Comparison of ENCODE assay signal across 13 mouse cellular contexts in genomic region chr11:20204321-20204720, GRCm38 (mm10). TPM values are rescaled to one million over a fixed set of nuclear protein-coding genes. Genes with fewer than 3 reads are reported as not detected.
A peak's percentile ranks its signal among the peaks of the same experiment; 100 is the strongest.
DNase-seq lines count a peak whose midpoint lies in the region; ATAC-seq lines count a peak whose summit lies in the region.
"Had no signal": no experiment of that assay in that cellular context is flagged by ENCODE, and none has a peak within 500 bp of the region (broad histone marks: within the 10 kb centered on the region; RNA-seq: fewer than 3 reads in every experiment).

No protein-coding gene starts in this region.

- peak overlapping the region; percentile 78 for H3K4me2 ChIP-seq in heart, embryonic 13.5 days
- 0 out of 2 replicates have a peak overlapping the region, but pooled peaks have one; percentile 66 for H3K4me2 ChIP-seq in intestine, embryonic 15.5 days (replicated peaks)
- 0 out of 2 replicates have a peak overlapping the region, but pooled peaks have one; percentile 12 for H3K4me2 ChIP-seq in stomach, embryonic 14.5 days (replicated peaks; ENCODE audit: low read depth, low read length)
- H3K4me2 ChIP-seq: embryonic facial prominence, embryonic 12.5 days; limb, embryonic 12.5 days had no signal

- H3K9me3 ChIP-seq in heart, embryonic 13.5 days, result no peaks in the 10 kb centered on the region
- no peaks in the 10 kb centered on the region for H3K9me3 ChIP-seq in megakaryocyte, embryonic 14.5 days
- H3K9me3 ChIP-seq in intestine, embryonic 15.5 days, result no peaks in the 10 kb centered on the region
- H3K9me3 ChIP-seq in stomach, embryonic 14.5 days (ENCODE audit: control insufficient read depth, low read depth, low read length), result no peaks in the 10 kb centered on the region
- H3K9me3 ChIP-seq: embryonic facial prominence, embryonic 12.5 days; limb, embryonic 12.5 days had no signal

- H3K4me3 ChIP-seq in heart, embryonic 13.5 days, result peak overlapping the region; percentile 1
- H3K4me3 ChIP-seq in megakaryocyte, embryonic 14.5 days (replicated peaks), result peak overlapping the region; percentile 82
- no peak overlapping the region for H3K4me3 ChIP-seq in intestine, embryonic 15.5 days (replicated peaks)
- no peak overlapping the region for H3K4me3 ChIP-seq in stomach, embryonic 14.5 days (ENCODE audit: low read depth, low read length)
- H3K4me3 ChIP-seq: embryonic facial prominence, embryonic 12.5 days; limb, embryonic 12.5 days had no signal

- H3K36me3 ChIP-seq in heart, embryonic 13.5 days, result peaks cover 3% of the 10 kb centered on the region; the same call in 1 of the 2 replicates
- H3K36me3 ChIP-seq in megakaryocyte, embryonic 14.5 days (replicated peaks; ENCODE audit: low read length), result peaks cover 31% of the 10 kb centered on the region
- H3K36me3 ChIP-seq in intestine, embryonic 15.5 days, result no peaks in the 10 kb centered on the region
- peaks cover 4% of the 10 kb centered on the region for H3K36me3 ChIP-seq in stomach, embryonic 14.5 days (ENCODE audit: control insufficient read depth, insufficient read depth, low read length)
- H3K36me3 ChIP-seq: embryonic facial prominence, embryonic 12.5 days; limb, embryonic 12.5 days had no signal

- no peaks in the 10 kb centered on the region for H3K27me3 ChIP-seq in heart, embryonic 13.5 days (replicated peaks)
- no peaks in the 10 kb centered on the region for H3K27me3 ChIP-seq in megakaryocyte, embryonic 14.5 days (replicated peaks)
- H3K27me3 ChIP-seq in intestine, embryonic 15.5 days (replicated peaks), result no peaks in the 10 kb centered on the region
- H3K27me3 ChIP-seq in stomach, embryonic 14.5 days (ENCODE audit: control insufficient read depth, insufficient read depth, low read length), result no peaks in the 10 kb centered on the region
- H3K27me3 ChIP-seq: embryonic facial prominence, embryonic 12.5 days; limb, embryonic 12.5 days had no signal

- H3K4me1 ChIP-seq in heart, embryonic 13.5 days, result peaks cover 61% of the 10 kb centered on the region
- H3K4me1 ChIP-seq in megakaryocyte, embryonic 14.5 days, result peaks cover 56% of the 10 kb centered on the region
- H3K4me1 ChIP-seq in intestine, embryonic 15.5 days (replicated peaks), result peaks cover 17% of the 10 kb centered on the region
- peaks cover 29% of the 10 kb centered on the region; the same call in 1 of the 2 replicates for H3K4me1 ChIP-seq in stomach, embryonic 14.5 days (ENCODE audit: control insufficient read depth, insufficient read depth, low read length)

- H3K9ac ChIP-seq in heart, embryonic 13.5 days, result no peak overlapping the region
- H3K9ac ChIP-seq in intestine, embryonic 15.5 days, result no peak overlapping the region
- H3K9ac ChIP-seq in stomach, embryonic 14.5 days (replicated peaks; ENCODE audit: low read depth, low read length), result no peak overlapping the region
- H3K9ac ChIP-seq: embryonic facial prominence, embryonic 12.5 days; limb, embryonic 12.5 days had no signal

- DNase-seq in heart, adult 9 months (ENCODE audit: low spot score in 2 of 2), result no peak
- no peak for DNase-seq in spleen, postnatal 10 days (ENCODE audit: low spot score in 2 of 2)
- DNase-seq in cerebellum, adult 8-10 months, result no peak
- DNase-seq: adrenal gland, adult 8-10 months; heart, postnatal 36 days; right cerebral cortex, adult 18-20 months had no signal

- ATAC-seq in heart, embryonic 13.5 days (ENCODE audit: extremely low read depth, insufficient number of reproducible peaks, low FRiP score, low TSS enrichment), result no peak
- ATAC-seq in megakaryocyte, adult 5-6 weeks (ENCODE audit: poor library complexity, severe bottlenecking), result no peak
- no peak for ATAC-seq in intestine, embryonic 15.5 days
- ATAC-seq in stomach, embryonic 14.5 days (ENCODE audit: insufficient number of reproducible peaks, insufficient read depth, low FRiP score, low read depth), result no peak

- H3K27ac ChIP-seq in heart, embryonic 13.5 days (replicated peaks), result no peak overlapping the region
- no peak overlapping the region for H3K27ac ChIP-seq in intestine, embryonic 15.5 days
- no peak overlapping the region for H3K27ac ChIP-seq in stomach, embryonic 14.5 days (ENCODE audit: low read length)
- H3K27ac ChIP-seq: embryonic facial prominence, embryonic 12.5 days; limb, embryonic 12.5 days had no signal

- 66% methylated on average over 2 of the region's 2 CpGs for WGBS in heart, embryonic 13.5 days
- 59% methylated on average over 2 of the region's 2 CpGs for WGBS in intestine, embryonic 15.5 days
- WGBS in stomach, embryonic 14.5 days, result 53% methylated on average over 2 of the region's 2 CpGs

RNA-seq across cellular contexts. Expression of gene Rab1a, which starts 3.1 kb away (rescaled TPM):
- 182 and 198 TPM in 2 replicates for polyA plus RNA-seq in heart, embryonic 13.5 days (2015; fragmentation: Nextera tagmentation; extraction: Ambion mirVana)
- 6.5 and 33.5 TPM in 2 replicates for polyA plus RNA-seq in megakaryocyte, embryonic 14.5 days (2012; ENCODE audit: insufficient read depth, low replicate concordance)
- 180 and 218 TPM in 2 replicates for total RNA-seq in megakaryocyte, adult 5-6 weeks (2015)
- 91.3 and 119 TPM in 2 replicates for total RNA-seq in megakaryocyte, adult 5-6 weeks (2017)
- polyA plus RNA-seq in intestine, embryonic 15.5 days (2015; fragmentation: Nextera tagmentation; extraction: Ambion mirVana), result 329 and 363 TPM in 2 replicates
- 241 and 254 TPM in 2 replicates for polyA plus RNA-seq in stomach, embryonic 14.5 days (2014; fragmentation: Nextera tagmentation; extraction: Ambion mirVana)

RNA-seq across cellular contexts. Expression of gene Cep68, which starts 44.9 kb away (rescaled TPM):
- polyA plus RNA-seq in heart, embryonic 13.5 days (2015; fragmentation: Nextera tagmentation; extraction: Ambion mirVana), result 28.0 and 28.9 TPM in 2 replicates
- 4.7 and 15.5 TPM in 2 replicates for polyA plus RNA-seq in megakaryocyte, embryonic 14.5 days (2012; ENCODE audit: insufficient read depth, low replicate concordance)
- 5.8 and 8.3 TPM in 2 replicates for total RNA-seq in megakaryocyte, adult 5-6 weeks (2015)
- total RNA-seq in megakaryocyte, adult 5-6 weeks (2017), result 7.4 and 7.6 TPM in 2 replicates
- 22.4 and 24.5 TPM in 2 replicates for polyA plus RNA-seq in intestine, embryonic 15.5 days (2015; fragmentation: Nextera tagmentation; extraction: Ambion mirVana)
- 33.6 and 34.4 TPM in 2 replicates for polyA plus RNA-seq in stomach, embryonic 14.5 days (2014; fragmentation: Nextera tagmentation; extraction: Ambion mirVana)

Comparison
In these comparisons a context has a peak if more than half of its experiments do, and no peak if none do; other contexts are left out.
1. H3K4me2 ChIP-seq: peak in every context shown above with its lines; median percentile 78 in heart, embryonic 13.5 days; 66 in intestine, embryonic 15.5 days; 12 in stomach, embryonic 14.5 days.
2. H3K4me3 ChIP-seq: peak in heart, embryonic 13.5 days (single experiment) and megakaryocyte, embryonic 14.5 days (single experiment); none in intestine, embryonic 15.5 days (single experiment) and stomach, embryonic 14.5 days (single experiment).